Mouse (Mus musculus) megakaryocyte, embryonic 14.5 days (primary cell): ENCODE data around the gene Slc16a3.

Experiments
- FLI1 ChIP-seq: IDR thresholded peaks from 2 replicates; pipeline ENCODE4 v1.6.1; 2012; ENCODE audit warnings: low read length, inconsistent platforms, mixed read lengths
- GATA1 ChIP-seq: IDR thresholded peaks from 3 replicates; pipeline ENCODE4 v1.6.1; 2012; ENCODE audit warnings: mixed read lengths, low read length, inconsistent platforms, borderline replicate concordance

DNA sequence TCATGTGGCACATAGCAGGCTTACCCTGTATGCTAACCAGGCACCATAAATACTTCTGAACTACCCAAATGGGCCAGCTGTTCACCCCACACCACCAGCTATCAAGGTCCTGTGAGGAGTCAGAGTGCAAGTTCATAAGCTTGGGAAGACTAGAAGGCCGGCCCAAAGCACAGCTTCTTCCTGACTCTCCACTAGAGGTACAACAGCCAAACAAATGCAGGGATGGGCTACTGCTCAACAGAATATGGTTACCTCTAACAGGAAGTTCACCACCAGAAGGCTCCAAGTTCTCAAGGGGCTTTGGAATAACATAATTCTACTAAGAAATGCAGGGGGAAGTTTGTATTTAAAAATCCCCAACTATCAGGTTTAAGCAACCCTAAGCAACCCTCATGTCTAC, 41.2 kb downstream of the Slc16a3 start:
- TF ChIP-seq GATA1 (no peak), FLI1 (no peak)
